Mouse (Mus musculus): ENCODE measurements around the gene Rpl36a.

- TF ChIP-seq ZNF384 (IDR thresholded peaks at IDR 0.05; ENCODE audit: low read depth, low read length) (no peak), CHD2 (IDR thresholded peaks at IDR 0.05; ENCODE audit: low read depth, low read length) (no peak), ZC3H11A (IDR thresholded peaks at IDR 0.05; ENCODE audit: borderline replicate concordance, low read depth, low read length) (no peak), MAFK (IDR thresholded peaks at IDR 0.05; ENCODE audit: insufficient read depth, low read depth, low read length) (no peak), HCFC1 (IDR thresholded peaks at IDR 0.05; ENCODE audit: borderline replicate concordance, insufficient read depth, low read length) (no peak)
Observed at GRCm38 (mm10) chrX:134632710-134633109, 47.3 kb downstream of the Rpl36a start.
